Mouse (Mus musculus) brown adipose tissue, adult 24 weeks (tissue): ENCODE results near the gene Helq. TPM values are rescaled to one million over a fixed set of nuclear protein-coding genes. Genes with fewer than 3 reads are reported as not detected.

Experiments used
- H3K27ac ChIP-seq: fragments of 200-500 bp; replicated peaks from 2 replicates; pipeline ENCODE4 v1.5.1; 2012; ENCODE audit warnings: low read depth, mild to moderate bottlenecking, low read length
- H3K4me1 ChIP-seq: fragments of 200-500 bp; 2 replicates; pipeline ENCODE4 v1.6.1; 2012; ENCODE audit warnings: low read length, mixed read lengths; ENCODE audit not compliant: control insufficient read depth, insufficient read depth, insufficient read length
- H3K4me3 ChIP-seq: fragments of 200-500 bp; 2 replicates; pipeline ENCODE4 v1.5.1; 2012; ENCODE audit warnings: low read depth, mild to moderate bottlenecking, low read length, moderate library complexity; ENCODE audit not compliant: insufficient read depth
- polyA plus RNA-seq: library from polyadenylated mRNA; stranded (reverse); fragments of >200 nt; gene quantifications from 2 replicates; pipeline ENCODE4 v1.2.4, GENCODE M21; 2012; ENCODE audit not compliant: missing spikeins, insufficient read depth, insufficient read length

Gene Helq
- polyA plus RNA-seq, 1 experiment = 6.6 TPM

GRCm38 (mm10) chr5:100751655-100752054 lies 46.7 kb downstream of the Helq start:
- no peak overlapping the region for H3K27ac ChIP-seq
- H3K4me3 ChIP-seq = no peak overlapping the region
- no peaks in the 10 kb centered on the region for H3K4me1 ChIP-seq

GRCm38 (mm10) chr5:100750617-100751255 lies 47.7 kb downstream of the Helq start:
- H3K4me3 ChIP-seq = no peak overlapping the region
- H3K27ac ChIP-seq = no peak overlapping the region
- no peaks in the 10 kb centered on the region for H3K4me1 ChIP-seq

GRCm38 (mm10) chr5:100738802-100739201 lies 59.6 kb downstream of the Helq start:
- no peak overlapping the region for H3K4me3 ChIP-seq
- no peak overlapping the region for H3K27ac ChIP-seq
- no peaks in the 10 kb centered on the region for H3K4me1 ChIP-seq

GRCm38 (mm10) chr5:100736919-100737318 lies 61.5 kb downstream of the Helq start:
- H3K4me1 ChIP-seq = no peaks in the 10 kb centered on the region
- H3K27ac ChIP-seq = no peak overlapping the region
- H3K4me3 ChIP-seq = no peak overlapping the region

GRCm38 (mm10) chr5:100734535-100734934 lies 63.9 kb downstream of the Helq start:
- no peak overlapping the region for H3K4me3 ChIP-seq
- no peak overlapping the region for H3K27ac ChIP-seq
- H3K4me1 ChIP-seq = no peaks in the 10 kb centered on the region

- no peak overlapping the region for H3K4me3 ChIP-seq
- H3K4me1 ChIP-seq = no peaks in the 10 kb centered on the region
- H3K27ac ChIP-seq = no peak overlapping the region
Observed at GRCm38 (mm10) chr5:100728757-100729156, 69.6 kb downstream of the Helq start.

GRCm38 (mm10) chr5:100726001-100726400 lies 72.4 kb downstream of the Helq start:
- H3K4me1 ChIP-seq = no peaks in the 10 kb centered on the region
- no peak overlapping the region for H3K27ac ChIP-seq
- H3K4me3 ChIP-seq = no peak overlapping the region

GRCm38 (mm10) chr5:100719235-100720088 lies 78.9 kb downstream of the Helq start, which contains the start of gene Hpse:
Hpse (minus strand) TSS chr5:100719716.
- Histone ChIP-seq H3K4me3 (peak within 1 kb of the TSS; percentile 62), H3K27ac (no peak within 1 kb of the TSS), H3K4me1 (no peaks in the 10 kb centered on the region)

GRCm38 (mm10) chr5:100716762-100717161 lies 81.6 kb downstream of the Helq start:
- H3K4me1 ChIP-seq = no peaks in the 10 kb centered on the region
- no peak overlapping the region for H3K4me3 ChIP-seq
- no peak overlapping the region for H3K27ac ChIP-seq

Other genes with a start within 250 kb of the Helq start
- 2.9 TPM in 1 of 2 replicates, not detected in the other for gene Plac8, start 226.4 kb downstream of the Helq start, polyA plus RNA-seq
- 66.5 and 77.7 TPM in 2 replicates for gene Coq2, start 123.5 kb downstream of the Helq start, polyA plus RNA-seq
- gene Hpse, start 78.9 kb downstream of the Helq start, polyA plus RNA-seq = 1.1 and 1.7 TPM in 2 replicates
- 249 and 287 TPM in 2 replicates for gene Mrps18c, start within 50 bp of the Helq start, polyA plus RNA-seq
- gene Abraxas1, start 22.4 kb upstream of the Helq start, polyA plus RNA-seq = 9.3 and 11.9 TPM in 2 replicates
- 10.5 and 11.3 TPM in 2 replicates for gene Gpat3, start 47.1 kb upstream of the Helq start, polyA plus RNA-seq